Mouse (Mus musculus): Measurements from ENCODE around the gene Crebl2. TPM values are rescaled to one million over a fixed set of nuclear protein-coding genes. Genes with fewer than 3 reads are reported as not detected.
A peak's percentile ranks its signal among the peaks of the same experiment; 100 is the strongest.

Gene Crebl2
- polyA plus RNA-seq, 1 experiment from 2014 or later = 6.6 TPM

- Histone ChIP-seq H3K4me2 (replicated peaks; ENCODE audit: low read depth, low read length) (no peak overlapping the region), H3K27me3 (replicated peaks; ENCODE audit: insufficient read depth, low read length) (no peaks in the 10 kb centered on the region), H3K9me3 (ENCODE audit: low read length) (no peaks in the 10 kb centered on the region), H3K36me3 (ENCODE audit: insufficient read depth, low read length) (no peaks in the 10 kb centered on the region), H3K4me3 (ENCODE audit: low read depth, low read length) (no peak overlapping the region), H3K27ac (ENCODE audit: low read length) (no peak overlapping the region), H3K4me1 (ENCODE audit: insufficient read depth, low read depth, low read length) (no peaks in the 10 kb centered on the region), H3K9ac (replicated peaks; ENCODE audit: low read depth) (no peak overlapping the region)
- 83% methylated on average over 4 of the region's 4 CpGs for WGBS
- no peak for DNase-seq (ENCODE audit: low spot score)
- no peak for TF ChIP-seq CTCF (IDR thresholded peaks at IDR 0.05)
- ATAC-seq = no peak
These were observed 53.7 kb downstream of the Crebl2 start for GRCm38 (mm10) chr6:134883661-134884060.

GRCm38 (mm10) chr6:134885515-134885914 is 55.6 kb downstream of the Crebl2 start:
- DNase-seq (ENCODE audit: low spot score) (no peak), ATAC-seq (no peak)
- H3K27ac ChIP-seq (ENCODE audit: low read length) = no peak overlapping the region
- no peaks in the 10 kb centered on the region for H3K27me3 ChIP-seq (replicated peaks; ENCODE audit: insufficient read depth, low read length)
- H3K4me2 ChIP-seq (replicated peaks; ENCODE audit: low read depth, low read length) = no peak overlapping the region
- H3K4me1 ChIP-seq (ENCODE audit: insufficient read depth, low read depth, low read length) = no peaks in the 10 kb centered on the region
- no peak for TF ChIP-seq EP300 (IDR thresholded peaks at IDR 0.05)
- TF ChIP-seq CTCF (IDR thresholded peaks at IDR 0.05) = no peak
- H3K4me3 ChIP-seq (ENCODE audit: low read depth, low read length) = no peak overlapping the region
- no peaks in the 10 kb centered on the region for H3K9me3 ChIP-seq (ENCODE audit: low read length)
- 92% methylated on average over 2 of the region's 2 CpGs for WGBS
- H3K9ac ChIP-seq (replicated peaks; ENCODE audit: low read depth) = no peak overlapping the region
- H3K36me3 ChIP-seq (ENCODE audit: insufficient read depth, low read length) = no peaks in the 10 kb centered on the region

GRCm38 (mm10) chr6:134886475-134886874 is 56.5 kb downstream of the Crebl2 start:
- TF ChIP-seq CTCF (IDR thresholded peaks at IDR 0.05) (no peak), EP300 (IDR thresholded peaks at IDR 0.05) (no peak)
- no peaks in the 10 kb centered on the region for H3K4me1 ChIP-seq (ENCODE audit: insufficient read depth, low read depth, low read length)
- no peak overlapping the region for H3K9ac ChIP-seq (replicated peaks; ENCODE audit: low read depth)
- no peaks in the 10 kb centered on the region for H3K9me3 ChIP-seq (ENCODE audit: low read length)
- no peaks in the 10 kb centered on the region for H3K36me3 ChIP-seq (ENCODE audit: insufficient read depth, low read length)
- no peak overlapping the region for H3K4me2 ChIP-seq (replicated peaks; ENCODE audit: low read depth, low read length)
- no peaks in the 10 kb centered on the region for H3K27me3 ChIP-seq (replicated peaks; ENCODE audit: insufficient read depth, low read length)
- no peak overlapping the region for H3K27ac ChIP-seq (ENCODE audit: low read length)
- 86% methylated on average over 8 of the region's 8 CpGs for WGBS
- DNase-seq (ENCODE audit: low spot score) = no peak
- no peak overlapping the region for H3K4me3 ChIP-seq (ENCODE audit: low read depth, low read length)
- ATAC-seq = no peak

- no peak overlapping the region for H3K4me2 ChIP-seq (replicated peaks; ENCODE audit: low read depth, low read length)
- H3K36me3 ChIP-seq (ENCODE audit: insufficient read depth, low read length) = no peaks in the 10 kb centered on the region
- H3K27ac ChIP-seq (ENCODE audit: low read length) = no peak overlapping the region
- H3K4me1 ChIP-seq (ENCODE audit: insufficient read depth, low read depth, low read length) = no peaks in the 10 kb centered on the region
- ATAC-seq = no peak
- H3K4me3 ChIP-seq (ENCODE audit: low read depth, low read length) = no peak overlapping the region
- H3K27me3 ChIP-seq (replicated peaks; ENCODE audit: insufficient read depth, low read length) = no peaks in the 10 kb centered on the region
- TF ChIP-seq EP300 (IDR thresholded peaks at IDR 0.05) (no peak), CTCF (IDR thresholded peaks at IDR 0.05) (no peak)
- 49% methylated on average over 5 of the region's 5 CpGs for WGBS
- H3K9me3 ChIP-seq (ENCODE audit: low read length) = no peaks in the 10 kb centered on the region
- DNase-seq (ENCODE audit: low spot score) = no peak
- no peak overlapping the region for H3K9ac ChIP-seq (replicated peaks; ENCODE audit: low read depth)
These were observed 57.1 kb downstream of the Crebl2 start for GRCm38 (mm10) chr6:134887008-134887407.

- WGBS = 7% methylated on average over 10 of the region's 10 CpGs
- H3K9me3 ChIP-seq (ENCODE audit: low read length) = no peaks in the 10 kb centered on the region
These were observed 57.9 kb downstream of the Crebl2 start for GRCm38 (mm10) chr6:134887711-134888449.

GRCm38 (mm10) chr6:134888563-134889017 is 58.6 kb downstream of the Crebl2 start:
- TF ChIP-seq EP300 (IDR thresholded peaks at IDR 0.05) (no peak), CTCF (IDR thresholded peaks at IDR 0.05) (no peak)
- Histone ChIP-seq H3K9me3 (ENCODE audit: low read length) (no peaks in the 10 kb centered on the region), H3K4me2 (replicated peaks; ENCODE audit: low read depth, low read length) (no peak overlapping the region), H3K36me3 (ENCODE audit: insufficient read depth, low read length) (no peaks in the 10 kb centered on the region), H3K4me1 (ENCODE audit: insufficient read depth, low read depth, low read length) (no peaks in the 10 kb centered on the region), H3K9ac (replicated peaks; ENCODE audit: low read depth) (no peak overlapping the region), H3K27ac (ENCODE audit: low read length) (no peak overlapping the region), H3K4me3 (ENCODE audit: low read depth, low read length) (no peak overlapping the region), H3K27me3 (replicated peaks; ENCODE audit: insufficient read depth, low read length) (no peaks in the 10 kb centered on the region)
- DNase-seq (ENCODE audit: low spot score) = no peak
- 7% methylated on average over 4 of the region's 4 CpGs for WGBS
- ATAC-seq = no peak

More at GRCm38 (mm10) chr6:134887711-134888449, 57.9 kb downstream of the Crebl2 start:
- Histone ChIP-seq H3K27me3 (replicated peaks; ENCODE audit: insufficient read depth, low read length) (no peaks in the 10 kb centered on the region), H3K9ac (replicated peaks; ENCODE audit: low read depth) (no peak overlapping the region), H3K4me1 (ENCODE audit: insufficient read depth, low read depth, low read length) (no peaks in the 10 kb centered on the region), H3K36me3 (ENCODE audit: insufficient read depth, low read length) (no peaks in the 10 kb centered on the region), H3K4me2 (replicated peaks; ENCODE audit: low read depth, low read length) (no peak overlapping the region), H3K4me3 (ENCODE audit: low read depth, low read length) (no peak overlapping the region), H3K27ac (ENCODE audit: low read length) (no peak overlapping the region)
- DNase-seq (ENCODE audit: low spot score) (peak; percentile 44), ATAC-seq (no peak)
- TF ChIP-seq CTCF (IDR thresholded peaks at IDR 0.05) (no peak), EP300 (IDR thresholded peaks at IDR 0.05) (no peak)
